Mouse (Mus musculus): ENCODE data around the gene Nostrin. TPM values are rescaled to one million over a fixed set of nuclear protein-coding genes. Genes with fewer than 3 reads are reported as not detected.

The Nostrin gene
- total RNA-seq, 1 experiment from 2014 or later = 4.4 TPM

- ATAC-seq (replicated peaks; ENCODE audit: low read depth, poor library complexity, severe bottlenecking) = no peak
Observed at GRCm38 (mm10) chr2:69128321-69128720, 7.3 kb upstream of the Nostrin start.

- ATAC-seq (replicated peaks; ENCODE audit: low read depth, poor library complexity, severe bottlenecking) = peak; percentile 93
Observed at GRCm38 (mm10) chr2:69128921-69129395, 6.6 kb upstream of the Nostrin start.

GRCm38 (mm10) chr2:69129425-69130210 is 6.0 kb upstream of the Nostrin start:
- ATAC-seq (replicated peaks; ENCODE audit: low read depth, poor library complexity, severe bottlenecking) = no peak

- no peak for ATAC-seq (replicated peaks; ENCODE audit: low read depth, poor library complexity, severe bottlenecking)
Observed at GRCm38 (mm10) chr2:69132046-69132445, 3.6 kb upstream of the Nostrin start.

GRCm38 (mm10) chr2:69132488-69133040 is 3.0 kb upstream of the Nostrin start:
- no peak for ATAC-seq (replicated peaks; ENCODE audit: low read depth, poor library complexity, severe bottlenecking)

GRCm38 (mm10) chr2:69134186-69134585 is 1.4 kb upstream of the Nostrin start:
- no peak for ATAC-seq (replicated peaks; ENCODE audit: low read depth, poor library complexity, severe bottlenecking)

- peak; percentile 63 for ATAC-seq (replicated peaks; ENCODE audit: low read depth, poor library complexity, severe bottlenecking)
Observed at GRCm38 (mm10) chr2:69134937-69135336, 663 bp upstream of the Nostrin start.

- ATAC-seq (replicated peaks; ENCODE audit: low read depth, poor library complexity, severe bottlenecking) = no peak
Observed at GRCm38 (mm10) chr2:69137406-69138084, 1.9 kb downstream of the Nostrin start.

- ATAC-seq (replicated peaks; ENCODE audit: low read depth, poor library complexity, severe bottlenecking) = no peak
Observed at GRCm38 (mm10) chr2:69138759-69139158, 3.2 kb downstream of the Nostrin start.

- 0 out of 2 replicates have a peak, but pooled peaks have one; percentile 52 for ATAC-seq (replicated peaks; ENCODE audit: low read depth, poor library complexity, severe bottlenecking)
Observed at GRCm38 (mm10) chr2:69140215-69140614, 4.6 kb downstream of the Nostrin start.

GRCm38 (mm10) chr2:69140816-69141215 is 5.2 kb downstream of the Nostrin start:
- no peak for ATAC-seq (replicated peaks; ENCODE audit: low read depth, poor library complexity, severe bottlenecking)

GRCm38 (mm10) chr2:69148691-69149090 is 13.1 kb downstream of the Nostrin start:
- no peak for ATAC-seq (replicated peaks; ENCODE audit: low read depth, poor library complexity, severe bottlenecking)

GRCm38 (mm10) chr2:69149154-69149553 is 13.6 kb downstream of the Nostrin start:
- 0 out of 2 replicates have a peak, but pooled peaks have one; percentile 36 for ATAC-seq (replicated peaks; ENCODE audit: low read depth, poor library complexity, severe bottlenecking)

- no peak for ATAC-seq (replicated peaks; ENCODE audit: low read depth, poor library complexity, severe bottlenecking)
Observed at GRCm38 (mm10) chr2:69150841-69151240, 15.2 kb downstream of the Nostrin start.

- ATAC-seq (replicated peaks; ENCODE audit: low read depth, poor library complexity, severe bottlenecking) = no peak
Observed at GRCm38 (mm10) chr2:69155861-69156260, 20.3 kb downstream of the Nostrin start.

- no peak for ATAC-seq (replicated peaks; ENCODE audit: low read depth, poor library complexity, severe bottlenecking)
Observed at GRCm38 (mm10) chr2:69156283-69156682, 20.7 kb downstream of the Nostrin start.

- no peak for ATAC-seq (replicated peaks; ENCODE audit: low read depth, poor library complexity, severe bottlenecking)
Observed at GRCm38 (mm10) chr2:69158907-69159306, 23.3 kb downstream of the Nostrin start.

GRCm38 (mm10) chr2:69170395-69171077 is 34.9 kb downstream of the Nostrin start:
- no peak for ATAC-seq (replicated peaks; ENCODE audit: low read depth, poor library complexity, severe bottlenecking)

GRCm38 (mm10) chr2:69175296-69175695 is 39.7 kb downstream of the Nostrin start:
- ATAC-seq (replicated peaks; ENCODE audit: low read depth, poor library complexity, severe bottlenecking) = no peak

GRCm38 (mm10) chr2:69179721-69180120 is 44.1 kb downstream of the Nostrin start:
- no peak for ATAC-seq (replicated peaks; ENCODE audit: low read depth, poor library complexity, severe bottlenecking)

Measured in common myeloid progenitor, adult 5-6 weeks (primary cell).